Mouse (Mus musculus) lung, adult 2 months (tissue): Measurements from ENCODE around the gene Nap1l4.

Source experiments
- CTCF ChIP-seq: fragments of 200-500 bp; IDR thresholded peaks from 2 replicates; pipeline ENCODE4 v1.5.1; 2011; ENCODE audit warnings: mild to moderate bottlenecking, low read length, control low read depth; ENCODE audit not compliant: insufficient read depth
- POLR2A ChIP-seq: fragments of 200-500 bp; IDR thresholded peaks from 2 replicates; pipeline ENCODE4 v1.6.1; 2011; ENCODE audit warnings: low read depth, mild to moderate bottlenecking, control low read depth, low read length, borderline replicate concordance; ENCODE audit errors: extremely low read depth

GRCm38 (mm10) chr7:143513763-143514415, 35.0 kb downstream of the Nap1l4 start:
- TF ChIP-seq CTCF = no peak
- TF ChIP-seq POLR2A = no peak
